Mouse (Mus musculus) neural tube, embryonic 10.5 days (tissue): ENCODE data around the gene Spsb2.
A peak's percentile ranks its signal among the peaks of the same experiment; 100 is the strongest.

Experiments used
- DNase-seq: peaks from one replicate; pipeline ENCODE4 v3.0.0-alpha.2; 2017; ENCODE audit warnings: low spot score; ENCODE audit errors: extremely low spot score

Spsb2 gene

GRCm38 (mm10) chr6:124808358-124809012 is at the start of gene Spsb2:
Spsb2 (plus strand) TSS chr6:124808661.
- DNase-seq: peak; percentile 81

GRCm38 (mm10) chr6:124758849-124759232 is 49.6 kb upstream of the Spsb2 start:
- DNase-seq: no peak

- peak; percentile 85 for DNase-seq
Measured at GRCm38 (mm10) chr6:124759259-124759658, 49.2 kb upstream of the Spsb2 start.

DNA sequence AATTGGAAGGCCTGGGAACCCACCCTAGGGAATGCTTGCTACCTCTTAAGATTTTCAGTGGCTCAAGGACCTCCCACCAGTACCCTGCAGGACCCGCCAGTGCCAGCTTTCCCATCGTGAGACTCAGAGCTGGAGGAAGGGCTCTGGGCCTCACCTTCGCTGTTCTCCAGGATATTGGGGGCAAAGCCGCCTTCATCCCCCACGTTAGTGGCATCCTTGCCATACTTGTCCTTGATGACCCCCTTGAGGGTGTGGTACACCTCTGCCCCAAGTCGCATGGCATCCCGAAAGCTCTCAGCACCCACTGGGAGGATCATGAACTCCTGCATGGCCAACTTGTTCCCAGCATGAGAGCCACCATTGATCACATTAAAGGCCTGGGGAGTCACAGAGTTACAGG is 42.5 kb upstream of the Spsb2 start:
- no peak for DNase-seq

DNA sequence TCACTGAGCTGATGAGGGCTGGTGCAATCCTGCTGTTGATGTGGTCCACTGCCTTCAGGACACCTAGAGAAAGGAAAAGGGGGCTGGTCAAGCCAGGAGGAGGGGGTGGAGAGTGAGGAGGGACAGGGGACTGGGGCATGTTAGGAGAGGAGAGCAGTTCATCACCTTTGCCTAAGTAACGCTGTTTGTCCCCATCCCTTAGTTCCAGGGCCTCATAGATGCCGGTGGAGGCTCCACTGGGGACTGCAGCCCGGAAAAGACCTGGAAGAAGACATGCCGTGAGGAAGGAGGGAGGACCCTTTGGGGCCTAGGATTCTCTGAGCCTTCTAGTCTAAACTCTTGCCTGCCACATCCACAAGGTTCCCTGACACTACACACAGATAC is 40.9 kb upstream of the Spsb2 start:
- no peak for DNase-seq

DNA sequence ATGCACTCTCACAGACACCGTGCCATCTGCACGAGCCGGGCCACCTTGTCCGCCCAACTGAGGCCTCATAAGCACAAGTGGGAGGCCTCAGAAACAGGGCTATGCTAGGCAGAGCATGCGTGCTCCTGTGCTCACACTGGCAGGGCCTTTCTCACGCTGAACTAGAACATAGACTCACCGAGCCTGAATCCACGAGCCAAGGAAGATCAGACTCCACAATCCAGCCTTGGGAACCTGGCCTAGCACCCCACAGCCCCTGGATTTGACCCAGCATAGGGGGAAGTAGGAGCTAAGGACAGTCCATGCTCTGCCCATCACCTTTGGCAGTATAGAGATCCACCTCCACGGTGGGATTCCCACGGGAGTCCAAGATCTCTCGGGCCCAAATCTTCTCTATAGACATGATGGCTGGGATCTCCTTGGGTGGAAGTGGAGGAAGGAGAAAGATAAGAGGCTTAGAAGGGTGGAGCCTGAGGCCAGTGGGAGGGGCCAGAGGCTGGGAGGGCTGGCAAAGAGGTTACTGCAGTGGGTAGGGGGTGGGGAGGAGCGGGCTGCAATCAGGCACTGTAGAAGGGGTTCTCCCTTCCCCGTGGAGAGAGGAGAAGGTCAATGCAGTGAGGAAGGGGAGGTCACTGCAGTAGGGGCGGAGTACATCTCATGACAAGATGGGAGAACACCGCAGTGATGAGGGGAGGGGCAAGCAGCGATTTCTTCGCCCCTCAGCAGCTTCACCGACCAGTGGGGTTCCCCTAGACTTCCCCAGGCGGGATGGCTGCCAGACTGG is 40.3 kb upstream of the Spsb2 start:
- no peak for DNase-seq

GRCm38 (mm10) chr6:124768704-124769044 is 39.8 kb upstream of the Spsb2 start:
- DNase-seq: no peak

DNA sequence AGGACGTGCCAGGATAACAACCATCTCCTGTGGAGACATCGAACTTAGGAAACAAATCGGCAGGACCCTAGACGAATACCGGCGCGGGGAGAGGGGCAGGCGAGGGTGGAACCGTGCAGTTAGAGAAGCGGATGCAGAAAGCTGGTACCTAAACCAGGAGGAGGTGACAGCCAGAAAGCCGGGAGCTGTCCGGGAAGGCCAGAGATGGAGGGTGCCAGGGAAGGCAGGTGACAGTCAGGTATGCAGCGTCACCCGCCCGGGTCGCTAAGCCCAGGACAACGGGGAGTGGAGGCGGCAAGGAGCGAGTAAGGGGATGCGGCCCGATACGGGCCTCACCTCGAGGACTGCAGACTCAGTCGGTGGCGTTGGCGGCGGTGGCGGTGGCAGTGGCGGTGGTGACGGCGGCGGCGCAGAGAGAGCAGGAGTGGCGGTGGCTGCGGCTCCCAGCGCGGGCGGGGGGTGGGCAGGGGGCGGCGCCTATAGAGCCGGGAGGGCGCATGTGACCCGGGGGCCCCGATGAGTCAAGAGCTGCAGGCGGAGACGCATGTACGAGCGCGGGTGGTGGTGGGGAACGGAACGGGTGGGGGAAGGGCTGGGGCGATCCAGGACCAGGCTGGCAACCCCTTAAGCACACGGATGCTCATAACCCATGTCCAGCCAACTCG is 39.2 kb upstream of the Spsb2 start, which contains the start of gene Eno2:
Eno2 (minus strand) TSS at position 573 of the 665 bp plus-strand sequence.
- peak; percentile 70 for DNase-seq

- DNase-seq: no peak
Measured at GRCm38 (mm10) chr6:124770013-124770412, 38.4 kb upstream of the Spsb2 start.

GRCm38 (mm10) chr6:124770511-124770910 is 38.0 kb upstream of the Spsb2 start:
- no peak for DNase-seq

GRCm38 (mm10) chr6:124779222-124779983 is 29.1 kb upstream of the Spsb2 start, which contains the start of gene Lrrc23:
Lrrc23 (minus strand) TSS chr6:124779727.
- DNase-seq: peak; percentile 73

GRCm38 (mm10) chr6:124779984-124780416 is 28.5 kb upstream of the Spsb2 start:
- DNase-seq: peak; percentile 48

GRCm38 (mm10) chr6:124780917-124781316 is 27.5 kb upstream of the Spsb2 start:
- DNase-seq: no peak

GRCm38 (mm10) chr6:124782436-124782835 is 26.0 kb upstream of the Spsb2 start:
- peak; percentile 39 for DNase-seq

DNA sequence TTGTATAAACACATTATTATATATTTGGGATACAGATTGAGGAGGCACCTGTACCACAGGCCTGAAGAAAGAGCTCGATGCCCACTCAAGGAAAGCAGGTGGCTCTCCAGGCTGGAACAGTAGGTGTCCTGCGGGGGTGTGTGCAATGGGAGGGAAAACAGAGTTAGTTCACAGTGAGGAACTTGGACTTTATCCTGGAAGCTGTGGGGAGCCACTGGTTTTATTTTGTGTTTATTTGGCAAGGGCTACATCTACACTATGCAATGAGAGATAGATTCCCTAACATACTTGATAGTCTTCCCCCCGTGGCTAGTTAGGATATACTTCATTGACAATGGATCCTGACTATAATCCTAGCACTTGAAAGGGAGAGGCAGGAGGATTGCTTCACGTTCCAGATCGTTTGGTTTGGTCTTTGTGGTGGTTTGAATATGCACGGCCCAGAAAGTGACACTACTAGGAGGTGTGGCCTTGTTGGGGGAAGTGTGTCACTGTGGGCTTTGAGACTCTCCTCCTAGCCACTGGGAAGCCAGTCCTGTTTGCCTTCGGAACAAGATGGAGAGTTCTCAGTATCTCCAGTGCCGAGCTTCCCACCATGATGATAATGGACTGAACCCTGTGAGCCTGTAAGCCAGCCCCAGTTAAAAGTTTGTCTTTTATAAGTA is 21.6 kb upstream of the Spsb2 start:
- no peak for DNase-seq

- no peak for DNase-seq
Measured at GRCm38 (mm10) chr6:124787722-124788121, 20.7 kb upstream of the Spsb2 start.

DNA sequence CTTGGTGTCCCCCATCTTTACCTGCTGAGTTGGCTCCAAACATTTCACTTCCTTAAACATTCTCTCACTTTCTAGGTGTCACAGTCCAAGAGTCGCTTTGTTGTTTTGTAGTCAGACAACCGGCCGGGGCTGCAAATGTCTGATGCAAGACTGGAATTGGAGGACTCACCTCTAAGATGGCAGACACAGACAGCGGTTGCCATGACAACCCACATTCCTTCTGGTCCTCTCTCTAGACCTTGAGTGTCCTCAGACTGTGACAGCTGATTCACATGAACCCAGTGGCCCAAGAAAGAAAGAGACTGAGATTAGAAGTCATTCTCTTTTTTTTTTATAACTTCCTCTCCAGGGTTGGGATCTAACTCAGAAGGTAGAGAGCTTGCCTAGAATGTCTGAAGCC is 18.9 kb upstream of the Spsb2 start:
- DNase-seq: no peak

DNA sequence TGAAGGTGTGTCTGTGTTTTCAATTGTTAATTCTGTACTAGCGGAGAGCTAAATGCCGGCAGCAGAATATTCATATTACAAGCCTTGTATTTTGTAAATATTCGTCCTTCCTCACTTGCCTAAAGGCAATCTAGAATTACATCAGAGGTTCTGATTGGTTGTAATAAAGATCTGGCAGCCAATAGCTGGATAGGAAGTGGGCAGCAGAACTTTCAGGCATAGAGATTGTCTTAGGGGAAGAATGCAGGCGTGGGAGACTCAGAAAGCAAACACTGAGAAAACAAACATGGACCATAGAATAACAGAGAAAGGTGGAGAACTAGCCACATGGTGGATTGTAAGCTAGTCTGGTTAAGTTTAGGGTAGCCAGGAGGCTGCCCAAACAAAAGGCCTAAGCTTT is 18.3 kb upstream of the Spsb2 start:
- no peak for DNase-seq

DNA sequence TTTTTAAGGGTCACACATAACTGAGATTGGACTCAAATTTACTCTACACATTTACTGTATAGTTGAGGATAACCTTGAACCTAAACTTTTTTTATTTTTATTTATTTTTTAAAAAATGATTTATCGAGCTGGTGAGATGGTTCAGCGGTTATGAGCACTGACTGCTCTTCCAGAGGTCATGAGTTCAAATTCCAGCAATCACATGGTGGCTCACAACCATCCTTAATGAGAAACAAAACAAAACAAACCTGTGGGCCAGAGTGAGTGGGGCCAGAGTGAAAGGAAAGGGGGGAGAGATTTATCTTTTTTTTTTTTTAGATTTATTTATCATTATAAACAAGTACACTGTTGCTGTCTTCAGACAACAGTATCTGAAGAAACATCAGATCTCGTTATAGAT is 16.6 kb upstream of the Spsb2 start:
- no peak for DNase-seq

DNA sequence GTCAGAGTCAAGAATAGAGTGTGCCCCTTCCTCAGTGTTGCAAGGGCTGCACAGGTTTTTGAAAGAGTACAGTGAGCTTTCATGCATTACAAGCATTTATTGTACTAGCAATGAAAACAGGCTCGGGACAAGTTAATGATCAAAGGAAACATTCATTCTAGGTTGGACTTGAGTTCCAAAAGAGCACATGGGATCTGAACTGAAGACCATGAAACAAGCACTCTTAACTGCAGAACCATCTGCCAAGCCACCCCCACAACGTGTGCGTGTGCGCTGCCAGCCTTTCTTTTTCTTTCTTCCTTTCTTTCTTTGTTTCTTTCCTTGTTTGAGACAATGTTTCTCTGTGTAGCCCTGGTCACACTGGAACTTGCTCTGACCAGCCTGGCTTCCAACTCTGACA is 12.7 kb upstream of the Spsb2 start:
- no peak for DNase-seq

DNA sequence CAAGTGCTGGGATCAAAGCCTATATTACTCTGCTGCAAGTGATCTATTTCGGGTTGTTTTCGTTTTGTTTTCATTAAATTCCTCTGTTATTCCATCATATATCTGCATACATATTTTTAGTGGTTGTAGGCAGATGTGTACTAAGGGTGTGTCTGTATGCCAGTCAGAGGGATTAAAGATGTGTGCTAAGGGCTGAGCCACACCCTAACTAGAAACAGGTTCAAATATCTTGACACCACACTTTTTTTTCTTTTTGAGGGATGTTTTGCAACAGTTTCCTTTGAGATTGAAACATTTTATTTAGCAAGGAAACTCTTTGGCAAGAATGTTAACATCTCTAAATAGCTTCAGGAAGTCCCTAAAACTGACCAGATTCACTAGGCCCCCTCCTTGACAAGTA is 12.3 kb upstream of the Spsb2 start:
- DNase-seq: no peak
